Mouse (Mus musculus): ENCODE data around the gene Ssbp4. TPM values are rescaled to one million over a fixed set of nuclear protein-coding genes. Genes with fewer than 3 reads are reported as not detected.
A peak's percentile ranks its signal among the peaks of the same experiment; 100 is the strongest.

The Ssbp4 gene
- polyA plus RNA-seq, 1 experiment from 2014 or later: 32.5 TPM

- 19% methylated on average over 3 of the region's 3 CpGs for WGBS (ENCODE audit: insufficient replicate concordance)
- Histone ChIP-seq H3K27ac (ENCODE audit: low read depth) (peak overlapping the region; percentile 25), H3K9ac (replicated peaks) (no peak overlapping the region), H3K36me3 (replicated peaks; ENCODE audit: insufficient read depth, low read length) (peaks cover 2% of the 10 kb centered on the region; the same call in 1 of the 2 replicates), H3K4me2 (ENCODE audit: low read depth, low read length) (no peak overlapping the region), H3K4me1 (ENCODE audit: insufficient read depth) (peaks cover 55% of the 10 kb centered on the region), H3K9me3 (ENCODE audit: low read length) (no peaks in the 10 kb centered on the region), H3K27me3 (ENCODE audit: insufficient read depth, low read length) (no peaks in the 10 kb centered on the region), H3K4me3 (ENCODE audit: low read depth, low read length) (no peak overlapping the region)
- TF ChIP-seq EP300 (IDR thresholded peaks at IDR 0.05; ENCODE audit: low read depth): no peak
- TF ChIP-seq CTCF (IDR thresholded peaks at IDR 0.05; ENCODE audit: low read depth): no peak
- ATAC-seq: peak; percentile 35
- DNase-seq: peak; percentile 71
Observed at GRCm38 (mm10) chr8:70565561-70565960, 43.1 kb downstream of the Ssbp4 start.

- Histone ChIP-seq H3K27ac (ENCODE audit: low read depth) (peak overlapping the region; percentile 25; the same call in 1 of the 2 replicates), H3K27me3 (ENCODE audit: insufficient read depth, low read length) (no peaks in the 10 kb centered on the region), H3K4me1 (ENCODE audit: insufficient read depth) (peaks cover 59% of the 10 kb centered on the region), H3K36me3 (replicated peaks; ENCODE audit: insufficient read depth, low read length) (peaks cover 4% of the 10 kb centered on the region; the same call in 1 of the 2 replicates), H3K9me3 (ENCODE audit: low read length) (no peaks in the 10 kb centered on the region), H3K4me2 (ENCODE audit: low read depth, low read length) (no peak overlapping the region), H3K9ac (replicated peaks) (0 out of 2 replicates have a peak overlapping the region, but pooled peaks have one; percentile 28), H3K4me3 (ENCODE audit: low read depth, low read length) (no peak overlapping the region)
- no peak for TF ChIP-seq EP300 (IDR thresholded peaks at IDR 0.05; ENCODE audit: low read depth)
- no peak for TF ChIP-seq CTCF (IDR thresholded peaks at IDR 0.05; ENCODE audit: low read depth)
- 77% methylated on average over 3 of the region's 3 CpGs for WGBS (ENCODE audit: insufficient replicate concordance)
- DNase-seq: no peak
- no peak for ATAC-seq
Observed at GRCm38 (mm10) chr8:70564696-70565235, 43.9 kb downstream of the Ssbp4 start.

- Histone ChIP-seq H3K27me3 (ENCODE audit: insufficient read depth, low read length) (no peaks in the 10 kb centered on the region), H3K27ac (ENCODE audit: low read depth) (peak overlapping the region; percentile 69), H3K36me3 (replicated peaks; ENCODE audit: insufficient read depth, low read length) (0 out of 2 replicates have a peak, but pooled peaks cover 2% of the 10 kb centered on the region), H3K4me1 (ENCODE audit: insufficient read depth) (peaks cover 58% of the 10 kb centered on the region), H3K4me2 (ENCODE audit: low read depth, low read length) (no peak overlapping the region), H3K9me3 (ENCODE audit: low read length) (no peaks in the 10 kb centered on the region), H3K4me3 (ENCODE audit: low read depth, low read length) (no peak overlapping the region), H3K9ac (replicated peaks) (no peak overlapping the region)
- 60% methylated on average over 6 of the region's 6 CpGs for WGBS (ENCODE audit: insufficient replicate concordance)
- ATAC-seq (peak; percentile 24; the same call in 1 of the 2 replicates), DNase-seq (no peak)
- no peak for TF ChIP-seq EP300 (IDR thresholded peaks at IDR 0.05; ENCODE audit: low read depth)
Observed at GRCm38 (mm10) chr8:70563763-70564387, 44.8 kb downstream of the Ssbp4 start.

GRCm38 (mm10) chr8:70562802-70563201 is 45.9 kb downstream of the Ssbp4 start:
- ATAC-seq (no peak), DNase-seq (no peak)
- Histone ChIP-seq H3K4me3 (ENCODE audit: low read depth, low read length) (no peak overlapping the region), H3K27me3 (ENCODE audit: insufficient read depth, low read length) (no peaks in the 10 kb centered on the region), H3K4me2 (ENCODE audit: low read depth, low read length) (no peak overlapping the region), H3K4me1 (ENCODE audit: insufficient read depth) (peaks cover 67% of the 10 kb centered on the region), H3K9ac (replicated peaks) (0 out of 2 replicates have a peak overlapping the region, but pooled peaks have one; percentile 3), H3K9me3 (ENCODE audit: low read length) (no peaks in the 10 kb centered on the region), H3K36me3 (replicated peaks; ENCODE audit: insufficient read depth, low read length) (0 out of 2 replicates have a peak, but pooled peaks cover 2% of the 10 kb centered on the region), H3K27ac (ENCODE audit: low read depth) (peak overlapping the region; percentile 69; the same call in 1 of the 2 replicates)
- 72% methylated on average over 3 of the region's 3 CpGs for WGBS (ENCODE audit: insufficient replicate concordance)
- TF ChIP-seq CTCF (IDR thresholded peaks at IDR 0.05; ENCODE audit: low read depth): no peak

GRCm38 (mm10) chr8:70561809-70562535 is 46.7 kb downstream of the Ssbp4 start:
- H3K9me3 ChIP-seq (ENCODE audit: low read length): no peaks in the 10 kb centered on the region
- WGBS (ENCODE audit: insufficient replicate concordance): 54% methylated on average over 7 of the region's 7 CpGs
- DNase-seq (peak; percentile 38), ATAC-seq (peak; percentile 17; the same call in 1 of the 2 replicates)
- H3K4me2 ChIP-seq (ENCODE audit: low read depth, low read length): no peak overlapping the region
- H3K4me1 ChIP-seq (ENCODE audit: insufficient read depth): peaks cover 73% of the 10 kb centered on the region
- H3K9ac ChIP-seq (replicated peaks): no peak overlapping the region
- H3K27ac ChIP-seq (ENCODE audit: low read depth): peak overlapping the region; percentile 36
- no peaks in the 10 kb centered on the region for H3K27me3 ChIP-seq (ENCODE audit: insufficient read depth, low read length)
- H3K36me3 ChIP-seq (replicated peaks; ENCODE audit: insufficient read depth, low read length): 0 out of 2 replicates have a peak, but pooled peaks cover 2% of the 10 kb centered on the region
- no peak overlapping the region for H3K4me3 ChIP-seq (ENCODE audit: low read depth, low read length)
- TF ChIP-seq CTCF (IDR thresholded peaks at IDR 0.05; ENCODE audit: low read depth): 0 out of 2 replicates have a peak, but pooled peaks have one; percentile 0
- no peak for TF ChIP-seq EP300 (IDR thresholded peaks at IDR 0.05; ENCODE audit: low read depth)

GRCm38 (mm10) chr8:70561357-70561756 is 47.3 kb downstream of the Ssbp4 start:
- peak overlapping the region; percentile 36 for H3K27ac ChIP-seq (ENCODE audit: low read depth)
- H3K4me3 ChIP-seq (ENCODE audit: low read depth, low read length): no peak overlapping the region
- no peak overlapping the region for H3K4me2 ChIP-seq (ENCODE audit: low read depth, low read length)
- WGBS (ENCODE audit: insufficient replicate concordance): 38% methylated on average over 4 of the region's 4 CpGs
- 0 out of 2 replicates have a peak, but pooled peaks cover 2% of the 10 kb centered on the region for H3K36me3 ChIP-seq (replicated peaks; ENCODE audit: insufficient read depth, low read length)
- DNase-seq (no peak), ATAC-seq (no peak)
- H3K9me3 ChIP-seq (ENCODE audit: low read length): no peaks in the 10 kb centered on the region
- H3K4me1 ChIP-seq (ENCODE audit: insufficient read depth): peaks cover 78% of the 10 kb centered on the region
- peak overlapping the region; percentile 0; the same call in 1 of the 2 replicates for H3K9ac ChIP-seq (replicated peaks)
- TF ChIP-seq EP300 (IDR thresholded peaks at IDR 0.05; ENCODE audit: low read depth) (no peak), CTCF (IDR thresholded peaks at IDR 0.05; ENCODE audit: low read depth) (0 out of 2 replicates have a peak, but pooled peaks have one; percentile 1)
- H3K27me3 ChIP-seq (ENCODE audit: insufficient read depth, low read length): no peaks in the 10 kb centered on the region
